Mouse (Mus musculus) central nervous system, embryonic 14 days (tissue): ENCODE data around the gene 1700001L19Rik. TPM values are rescaled to one million over a fixed set of nuclear protein-coding genes. Genes with fewer than 3 reads are reported as not detected.

Source experiments
- polyA plus RNA-seq: library from polyadenylated mRNA; depleted of rRNA; stranded (reverse); fragments of >200 nt; gene quantifications from 2 replicates; pipeline ENCODE4 v1.2.3, GENCODE M21; 2012; rRNA removed

The 1700001L19Rik gene
- 2.5 and 2.8 TPM in 2 replicates for polyA plus RNA-seq

GRCm38 (mm10) chr13:68597199-68597598 is at the start of gene 1700001L19Rik:
Gene 1700001L19Rik (plus strand): TSS chr13:68597421.

GRCm38 (mm10) chr13:68581747-68582516 is 15.3 kb upstream of the 1700001L19Rik start, which contains the start of the genes Mtrr and Fastkd3:
Gene Mtrr (minus strand): TSS chr13:68582149.
Gene Fastkd3 (plus strand): TSS chr13:68582234.

Other genes starting within 250 kb of the 1700001L19Rik start
- 13.2 and 14.1 TPM in 2 replicates for gene Mtrr, start 15.3 kb upstream of the 1700001L19Rik start, polyA plus RNA-seq
- 25.7 and 26.5 TPM in 2 replicates for gene Fastkd3, start 15.2 kb upstream of the 1700001L19Rik start, polyA plus RNA-seq